Mouse (Mus musculus) liver, embryonic 14.5 days (tissue): ENCODE results near the gene Rhbg.

Experiments used
- CTCF ChIP-seq: IDR thresholded peaks from 2 replicates; pipeline ENCODE4 v1.5.1; 2016; ENCODE audit warnings: antibody characterized with exemption, low read depth, control low read depth
- EP300 ChIP-seq: IDR thresholded peaks from 2 replicates; pipeline ENCODE4 v1.6.1; 2016; ENCODE audit warnings: antibody characterized with exemption, low read depth

- TF ChIP-seq CTCF (no peak), EP300 (no peak)
Observed at GRCm38 (mm10) chr3:88221519-88222390, 32.8 kb downstream of the Rhbg start.
